Mouse (Mus musculus) lung, postnatal 0 days (tissue): ENCODE measurements around the gene Grb10. TPM values are rescaled to one million over a fixed set of nuclear protein-coding genes. Genes with fewer than 3 reads are reported as not detected.

Experiments
- ATAC-seq: fragments of 200-750 bp; cut with Nextera tagmentation; 2 replicates; pipeline ENCODE4 v1.8.0; 2017; ENCODE audit warnings: moderate library complexity
- DNase-seq: peaks from one replicate; pipeline ENCODE4 v3.0.0-alpha.2; 2016; ENCODE audit warnings: low spot score
- H3K27ac ChIP-seq: fragments of 300-500 bp; sonication (generic); 2 replicates; pipeline ENCODE4 v1.5.1; 2014; ENCODE audit warnings: antibody characterized with exemption, mild to moderate bottlenecking, low read length, mixed read lengths
- H3K27me3 ChIP-seq: fragments of 300-500 bp; sonication (generic); replicated peaks from 2 replicates; pipeline ENCODE4 v1.6.1; 2014; ENCODE audit warnings: low read length, mixed read lengths; ENCODE audit not compliant: insufficient read depth
- H3K36me3 ChIP-seq: fragments of 300-500 bp; sonication (generic); 2 replicates; pipeline ENCODE4 v1.6.1; 2014; ENCODE audit warnings: low read length, mixed read lengths; ENCODE audit not compliant: insufficient read depth
- H3K4me1 ChIP-seq: fragments of 300-500 bp; sonication (generic); 2 replicates; pipeline ENCODE4 v1.6.1; 2014; ENCODE audit warnings: antibody characterized with exemption, low read depth, low read length, mixed read lengths; ENCODE audit not compliant: insufficient read depth
- H3K4me2 ChIP-seq: fragments of 300-500 bp; sonication (generic); replicated peaks from 2 replicates; pipeline ENCODE4 v1.6.1; 2014; ENCODE audit warnings: low read depth, mild to moderate bottlenecking, low read length, moderate library complexity, mixed read lengths
- H3K4me3 ChIP-seq: fragments of 300-500 bp; sonication (generic); 2 replicates; pipeline ENCODE4 v1.5.1; 2014; ENCODE audit warnings: low read depth, low read length
- H3K9ac ChIP-seq: fragments of 300-500 bp; sonication (generic); replicated peaks from 2 replicates; pipeline ENCODE4 v1.6.1; 2014; ENCODE audit warnings: low read depth, mild to moderate bottlenecking
- H3K9me3 ChIP-seq: fragments of 300-500 bp; sonication (generic); 2 replicates; pipeline ENCODE4 v1.6.1; 2016; ENCODE audit warnings: low read length, mixed read lengths
- CTCF ChIP-seq: IDR thresholded peaks from 2 replicates; pipeline ENCODE4 v1.5.1; 2016; ENCODE audit warnings: antibody characterized with exemption, mild to moderate bottlenecking
- EP300 ChIP-seq: IDR thresholded peaks from 2 replicates; pipeline ENCODE4 v1.6.1; 2016; ENCODE audit warnings: antibody characterized with exemption, mild to moderate bottlenecking, control low read depth
- WGBS: fragments of 180-500 bp; shearing (Covaris S2); extraction: QIAGEN DNeasy Blood & Tissue Kit; methylation state at CpG from one replicate; pipeline ENCODE4 v1.1.7; 2014; 5-methylcytosine and 5-hydroxymethylcytosine counted together
- polyA plus RNA-seq: library from polyadenylated mRNA; unstranded; fragments of >200 nt; fragmentation: Nextera tagmentation; extraction: Ambion mirVana; gene quantifications from 2 replicates; pipeline ENCODE4 v1.2.1, GENCODE M21; 2015

Gene Grb10
- polyA plus RNA-seq, 1 experiment from 2014 or later, result 86.9 TPM

DNA sequence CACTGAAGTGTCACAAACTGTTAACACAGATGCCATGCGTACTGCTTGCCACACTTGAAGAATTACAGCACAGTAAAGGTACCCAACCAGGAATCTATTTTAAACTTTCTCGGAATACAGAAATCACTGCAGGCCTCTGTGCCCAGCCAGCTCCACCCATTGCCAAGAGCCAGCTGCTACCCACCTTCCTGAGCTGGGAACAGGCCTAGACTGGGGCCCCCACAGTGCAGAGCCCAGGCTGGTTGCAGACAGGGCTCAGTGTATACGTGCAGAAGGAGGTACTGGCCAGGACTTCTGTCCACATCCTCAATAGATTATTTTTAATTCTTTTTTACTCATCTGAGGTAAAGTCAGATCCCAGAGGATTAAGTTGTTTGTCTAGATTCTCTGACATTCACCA, 39.6 kb downstream of the Grb10 start:
- H3K4me3 ChIP-seq, result no peak overlapping the region
- no peaks in the 10 kb centered on the region for H3K36me3 ChIP-seq
- DNase-seq, result no peak
- no peak overlapping the region for H3K9ac ChIP-seq
- TF ChIP-seq EP300, result no peak
- no peak for TF ChIP-seq CTCF
- no peaks in the 10 kb centered on the region for H3K9me3 ChIP-seq
- H3K4me1 ChIP-seq, result no peaks in the 10 kb centered on the region
- H3K4me2 ChIP-seq, result no peak overlapping the region
- H3K27me3 ChIP-seq, result no peaks in the 10 kb centered on the region
- no peak for ATAC-seq
- H3K27ac ChIP-seq, result no peak overlapping the region
- 79% methylated on average over 3 of the region's 3 CpGs for WGBS

DNA sequence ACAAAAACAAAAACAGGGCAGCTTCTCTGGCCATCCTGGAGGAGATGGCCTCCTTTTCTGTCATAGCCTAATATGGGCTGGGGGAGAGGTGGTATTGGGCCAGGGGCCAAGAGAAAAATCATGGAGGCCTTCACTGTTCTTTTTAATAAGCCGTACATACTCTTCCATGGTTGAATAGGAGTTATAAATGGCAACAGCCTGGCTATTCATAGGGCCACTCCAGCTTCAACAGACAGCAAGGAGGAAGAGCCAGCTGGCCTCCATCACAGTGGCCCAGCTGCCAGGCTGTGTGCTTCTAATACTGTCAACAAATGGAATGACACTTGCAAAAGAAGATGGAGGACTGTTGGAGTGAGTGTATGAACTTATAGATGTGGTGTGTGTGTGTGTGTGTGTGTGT, 41.4 kb downstream of the Grb10 start:
- no peak for TF ChIP-seq EP300
- no peak for TF ChIP-seq CTCF
- DNase-seq, result peak; percentile 51
- Histone ChIP-seq H3K27me3 (no peaks in the 10 kb centered on the region), H3K27ac (no peak overlapping the region), H3K36me3 (no peaks in the 10 kb centered on the region), H3K9ac (no peak overlapping the region), H3K4me2 (no peak overlapping the region), H3K4me1 (no peaks in the 10 kb centered on the region), H3K4me3 (no peak overlapping the region), H3K9me3 (no peaks in the 10 kb centered on the region)
- WGBS, result 47% methylated on average over 1 of the region's 1 CpGs
- peak; percentile 66 for ATAC-seq

GRCm38 (mm10) chr11:11995371-11995770, 43.1 kb downstream of the Grb10 start:
- Histone ChIP-seq H3K4me3 (no peak overlapping the region), H3K4me1 (no peaks in the 10 kb centered on the region), H3K36me3 (no peaks in the 10 kb centered on the region), H3K4me2 (no peak overlapping the region), H3K9ac (no peak overlapping the region), H3K27ac (no peak overlapping the region), H3K27me3 (no peaks in the 10 kb centered on the region), H3K9me3 (no peaks in the 10 kb centered on the region)
- DNase-seq (no peak), ATAC-seq (no peak)
- 93% methylated on average over 1 of the region's 1 CpGs for WGBS
- no peak for TF ChIP-seq CTCF

DNA sequence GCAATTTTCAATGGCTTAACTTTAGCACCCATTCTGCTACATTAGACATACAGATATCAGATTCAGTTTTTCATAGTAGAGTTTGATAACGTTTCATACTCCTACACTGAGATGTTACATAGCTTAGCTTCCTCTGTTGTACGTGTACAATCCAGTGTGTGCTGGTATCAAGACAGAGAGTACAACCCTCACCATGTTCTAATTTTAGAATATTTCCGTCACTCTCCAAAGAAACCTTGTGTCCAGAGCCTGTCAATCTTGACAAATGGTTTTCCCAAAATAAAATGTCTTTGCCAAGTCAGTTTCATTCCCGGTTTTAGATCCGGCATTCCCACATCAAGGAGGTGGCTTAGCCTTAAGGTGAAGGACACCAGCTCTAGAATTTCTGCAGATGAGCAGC, 44.7 kb downstream of the Grb10 start:
- H3K36me3 ChIP-seq, result no peaks in the 10 kb centered on the region
- H3K9me3 ChIP-seq, result no peaks in the 10 kb centered on the region; the same call in 1 of the 2 replicates
- no peaks in the 10 kb centered on the region for H3K4me1 ChIP-seq
- no peak overlapping the region for H3K27ac ChIP-seq
- H3K4me2 ChIP-seq, result no peak overlapping the region
- ATAC-seq (no peak), DNase-seq (no peak)
- WGBS, result 54% methylated on average over 5 of the region's 5 CpGs
- H3K9ac ChIP-seq, result no peak overlapping the region
- H3K4me3 ChIP-seq, result no peak overlapping the region
- no peak for TF ChIP-seq CTCF
- TF ChIP-seq EP300, result no peak
- no peaks in the 10 kb centered on the region for H3K27me3 ChIP-seq

GRCm38 (mm10) chr11:11993183-11993582, 45.3 kb downstream of the Grb10 start:
- no peak for ATAC-seq
- Histone ChIP-seq H3K9me3 (no peaks in the 10 kb centered on the region; the same call in 1 of the 2 replicates), H3K9ac (no peak overlapping the region), H3K4me1 (no peaks in the 10 kb centered on the region), H3K4me3 (no peak overlapping the region), H3K27me3 (no peaks in the 10 kb centered on the region), H3K27ac (no peak overlapping the region), H3K36me3 (no peaks in the 10 kb centered on the region), H3K4me2 (no peak overlapping the region)
- TF ChIP-seq EP300 (no peak), CTCF (no peak)
- peak; percentile 14 for DNase-seq
- WGBS, result 65% methylated on average over 2 of the region's 2 CpGs

- TF ChIP-seq CTCF (no peak), EP300 (no peak)
- no peaks in the 10 kb centered on the region for H3K27me3 ChIP-seq
- H3K4me2 ChIP-seq, result no peak overlapping the region
- DNase-seq (no peak), ATAC-seq (no peak)
- H3K36me3 ChIP-seq, result no peaks in the 10 kb centered on the region
- no peak overlapping the region for H3K4me3 ChIP-seq
- H3K4me1 ChIP-seq, result no peaks in the 10 kb centered on the region
- no peaks in the 10 kb centered on the region; the same call in 1 of the 2 replicates for H3K9me3 ChIP-seq
- WGBS, result 68% methylated on average over 4 of the region's 4 CpGs
- no peak overlapping the region for H3K27ac ChIP-seq
- no peak overlapping the region for H3K9ac ChIP-seq
Observed at GRCm38 (mm10) chr11:11989850-11990249, 48.6 kb downstream of the Grb10 start.

GRCm38 (mm10) chr11:11987233-11987632, 51.2 kb downstream of the Grb10 start:
- 89% methylated on average over 3 of the region's 3 CpGs for WGBS
- ATAC-seq, result no peak
- no peak overlapping the region for H3K9ac ChIP-seq

More at GRCm38 (mm10) chr11:11987233-11987632, 51.2 kb downstream of the Grb10 start:
- no peaks in the 10 kb centered on the region; the same call in 1 of the 2 replicates for H3K4me1 ChIP-seq
- H3K4me2 ChIP-seq, result no peak overlapping the region
- no peak overlapping the region for H3K27ac ChIP-seq
- no peaks in the 10 kb centered on the region for H3K36me3 ChIP-seq
- no peak overlapping the region for H3K4me3 ChIP-seq
- TF ChIP-seq CTCF, result no peak
- no peak for TF ChIP-seq EP300
- no peaks in the 10 kb centered on the region; the same call in 1 of the 2 replicates for H3K9me3 ChIP-seq
- no peaks in the 10 kb centered on the region for H3K27me3 ChIP-seq
- no peak for DNase-seq
